Mouse (Mus musculus) limb, embryonic 13.5 days (tissue): ENCODE data around the gene Cyth1. TPM values are rescaled to one million over a fixed set of nuclear protein-coding genes. Genes with fewer than 3 reads are reported as not detected.

Experiments
- ATAC-seq: fragments of 200-750 bp; cut with Nextera tagmentation; 2 replicates; pipeline ENCODE4 v1.8.0; 2017; ENCODE audit warnings: low read depth, moderate number of reproducible peaks, moderate TSS enrichment; ENCODE audit not compliant: low FRiP score
- H3K27ac ChIP-seq: fragments of 300-500 bp; sonication (generic); 2 replicates; pipeline ENCODE4 v1.5.1; 2015; ENCODE audit warnings: inconsistent platforms, mild to moderate bottlenecking, moderate library complexity
- H3K27me3 ChIP-seq: fragments of 300-500 bp; sonication (generic); 2 replicates; pipeline ENCODE4 v1.6.1; 2015; ENCODE audit warnings: mild to moderate bottlenecking, inconsistent platforms
- H3K36me3 ChIP-seq: fragments of 300-500 bp; sonication (generic); 2 replicates; pipeline ENCODE4 v1.6.1; 2015; ENCODE audit warnings: inconsistent platforms, mild to moderate bottlenecking, moderate library complexity
- H3K4me1 ChIP-seq: fragments of 300-500 bp; sonication (generic); 2 replicates; pipeline ENCODE4 v1.6.1; 2015; ENCODE audit warnings: inconsistent platforms
- H3K4me2 ChIP-seq: fragments of 300-500 bp; sonication (generic); replicated peaks from 2 replicates; pipeline ENCODE4 v1.6.1; 2015; ENCODE audit warnings: inconsistent platforms, mild to moderate bottlenecking, moderate library complexity
- H3K4me3 ChIP-seq: fragments of 300-500 bp; sonication (generic); 2 replicates; pipeline ENCODE4 v1.5.1; 2015; ENCODE audit warnings: moderate library complexity, mild to moderate bottlenecking, inconsistent platforms
- H3K9ac ChIP-seq: fragments of 300-500 bp; sonication (generic); 2 replicates; pipeline ENCODE4 v1.6.1; 2015; ENCODE audit warnings: mild to moderate bottlenecking, inconsistent platforms
- H3K9me3 ChIP-seq: fragments of 300-500 bp; sonication (generic); 2 replicates; pipeline ENCODE4 v1.6.1; 2016; ENCODE audit warnings: inconsistent platforms
- WGBS: fragments of 180-500 bp; shearing (Covaris S2); methylation state at CpG from one replicate; pipeline ENCODE4 v1.1.7; 2015; 5-methylcytosine and 5-hydroxymethylcytosine counted together
- polyA plus RNA-seq: library from polyadenylated mRNA; unstranded; fragments of >200 nt; fragmentation: Nextera tagmentation; extraction: Ambion mirVana; gene quantifications from 2 replicates; pipeline ENCODE4 v1.2.1, GENCODE M21; 2015

Gene Cyth1
- polyA plus RNA-seq, 1 experiment from 2014 or later, result 15.9 TPM

DNA sequence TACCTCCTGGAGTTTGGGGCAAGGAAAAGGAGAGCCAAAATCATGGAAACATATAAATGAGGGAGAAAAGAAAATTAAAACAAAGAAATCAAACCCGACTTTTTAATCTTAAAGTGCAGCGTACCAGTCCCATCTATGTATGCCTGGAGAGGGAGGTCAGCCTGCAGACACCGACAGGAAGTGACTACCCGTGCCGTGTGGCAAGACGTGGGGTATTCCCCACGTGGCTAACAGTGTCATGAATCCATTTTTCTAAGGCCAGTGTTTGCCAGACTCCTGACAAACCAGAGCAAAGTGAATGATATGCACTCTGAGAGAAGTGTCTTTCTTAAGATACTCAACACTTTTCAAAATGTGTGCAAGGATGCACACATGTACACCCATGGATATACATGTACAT lies 68.2 kb downstream of the Cyth1 start:
- Histone ChIP-seq H3K27ac (no peak overlapping the region), H3K27me3 (no peaks in the 10 kb centered on the region), H3K36me3 (peaks cover 90% of the 10 kb centered on the region), H3K9me3 (no peaks in the 10 kb centered on the region), H3K4me2 (no peak overlapping the region), H3K4me3 (no peak overlapping the region), H3K9ac (no peak overlapping the region), H3K4me1 (no peaks in the 10 kb centered on the region)
- no peak for ATAC-seq
- WGBS, result 84% methylated on average over 7 of the region's 7 CpGs

GRCm38 (mm10) chr11:118178236-118178635 lies 70.2 kb downstream of the Cyth1 start:
- 85% methylated on average over 5 of the region's 5 CpGs for whole genome bisulfite sequencing
- no peak for ATAC-seq
- Histone ChIP-seq H3K4me3 (no peak overlapping the region), H3K36me3 (peaks cover 76% of the 10 kb centered on the region), H3K9me3 (no peaks in the 10 kb centered on the region), H3K4me1 (no peaks in the 10 kb centered on the region), H3K4me2 (no peak overlapping the region), H3K9ac (no peak overlapping the region), H3K27me3 (no peaks in the 10 kb centered on the region), H3K27ac (no peak overlapping the region)

DNA sequence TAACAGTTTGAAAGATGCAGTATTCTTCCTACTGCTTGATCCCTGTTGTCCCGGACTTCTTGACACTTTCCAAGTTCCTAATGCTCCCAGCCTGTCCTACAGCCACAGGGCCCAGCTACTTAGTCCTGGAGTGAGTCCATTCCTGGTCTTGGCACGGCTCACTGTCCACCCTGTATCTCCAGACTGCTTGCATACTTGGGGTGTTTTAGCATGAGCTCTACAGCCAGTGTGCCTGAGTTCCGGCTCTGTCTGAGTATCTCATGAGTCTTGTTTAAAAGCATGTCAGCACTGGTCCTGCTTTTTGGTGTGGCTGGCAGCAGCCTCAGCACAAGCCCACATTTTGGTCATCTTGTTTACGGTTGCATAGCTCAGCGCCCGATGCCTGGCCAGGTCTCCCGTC lies 73.6 kb downstream of the Cyth1 start:
- 87% methylated on average over 7 of the region's 7 CpGs for WGBS
- Histone ChIP-seq H3K9me3 (no peaks in the 10 kb centered on the region), H3K4me2 (no peak overlapping the region), H3K27ac (no peak overlapping the region), H3K9ac (no peak overlapping the region), H3K36me3 (peaks cover 54% of the 10 kb centered on the region), H3K4me3 (no peak overlapping the region), H3K27me3 (no peaks in the 10 kb centered on the region), H3K4me1 (no peaks in the 10 kb centered on the region)
- no peak for ATAC-seq

- Histone ChIP-seq H3K4me3 (no peak overlapping the region), H3K4me2 (no peak overlapping the region), H3K4me1 (no peaks in the 10 kb centered on the region), H3K9me3 (no peaks in the 10 kb centered on the region), H3K36me3 (peaks cover 52% of the 10 kb centered on the region), H3K27me3 (no peaks in the 10 kb centered on the region), H3K27ac (no peak overlapping the region), H3K9ac (no peak overlapping the region; the same call in 1 of the 2 replicates)
- ATAC-seq, result no peak
- 75% methylated on average over 5 of the region's 5 CpGs for WGBS
Measured at GRCm38 (mm10) chr11:118172768-118173167, 75.6 kb downstream of the Cyth1 start.

GRCm38 (mm10) chr11:118170333-118170732 lies 78.1 kb downstream of the Cyth1 start:
- no peak overlapping the region for H3K9ac ChIP-seq
- H3K36me3 ChIP-seq, result peaks cover 58% of the 10 kb centered on the region
- whole genome bisulfite sequencing, result 91% methylated on average over 5 of the region's 5 CpGs
- no peak overlapping the region for H3K4me3 ChIP-seq
- H3K9me3 ChIP-seq, result no peaks in the 10 kb centered on the region
- no peaks in the 10 kb centered on the region for H3K27me3 ChIP-seq
- H3K4me1 ChIP-seq, result peaks cover 7% of the 10 kb centered on the region
- no peak overlapping the region for H3K27ac ChIP-seq
- H3K4me2 ChIP-seq, result no peak overlapping the region
- ATAC-seq, result no peak

DNA sequence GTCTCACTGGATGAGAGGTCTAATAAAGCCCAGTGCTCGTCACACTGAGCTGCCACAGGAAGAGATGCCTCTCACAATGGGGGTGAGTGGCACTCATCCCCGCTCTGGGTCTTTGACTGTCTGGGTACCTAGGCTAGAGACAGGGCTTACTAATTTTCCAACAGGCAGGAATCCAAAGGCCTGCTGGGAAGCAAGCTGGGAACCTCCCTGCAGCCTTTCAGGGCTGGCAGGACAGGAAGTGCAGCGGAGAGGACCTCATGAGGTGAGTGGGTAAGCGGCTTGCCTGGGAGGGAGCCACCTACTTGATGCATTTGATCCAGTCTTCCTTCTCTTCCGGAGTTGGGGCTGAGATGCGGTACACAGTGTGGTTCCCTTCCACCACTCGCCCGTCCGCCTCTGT lies 79.7 kb downstream of the Cyth1 start:
- H3K9ac ChIP-seq, result no peak overlapping the region
- WGBS, result 63% methylated on average over 9 of the region's 9 CpGs
- H3K27ac ChIP-seq, result no peak overlapping the region
- H3K27me3 ChIP-seq, result no peaks in the 10 kb centered on the region
- H3K4me1 ChIP-seq, result peaks cover 12% of the 10 kb centered on the region
- H3K36me3 ChIP-seq, result peaks cover 68% of the 10 kb centered on the region
- no peak overlapping the region for H3K4me2 ChIP-seq
- no peak for ATAC-seq
- H3K9me3 ChIP-seq, result no peaks in the 10 kb centered on the region
- H3K4me3 ChIP-seq, result no peak overlapping the region

GRCm38 (mm10) chr11:118166626-118167025 lies 81.8 kb downstream of the Cyth1 start:
- Histone ChIP-seq H3K27me3 (no peaks in the 10 kb centered on the region), H3K27ac (no peak overlapping the region), H3K4me1 (peaks cover 14% of the 10 kb centered on the region), H3K9ac (no peak overlapping the region), H3K9me3 (no peaks in the 10 kb centered on the region), H3K36me3 (peaks cover 85% of the 10 kb centered on the region), H3K4me2 (no peak overlapping the region), H3K4me3 (no peak overlapping the region)
- WGBS, result 87% methylated on average over 5 of the region's 5 CpGs
- ATAC-seq, result no peak

DNA sequence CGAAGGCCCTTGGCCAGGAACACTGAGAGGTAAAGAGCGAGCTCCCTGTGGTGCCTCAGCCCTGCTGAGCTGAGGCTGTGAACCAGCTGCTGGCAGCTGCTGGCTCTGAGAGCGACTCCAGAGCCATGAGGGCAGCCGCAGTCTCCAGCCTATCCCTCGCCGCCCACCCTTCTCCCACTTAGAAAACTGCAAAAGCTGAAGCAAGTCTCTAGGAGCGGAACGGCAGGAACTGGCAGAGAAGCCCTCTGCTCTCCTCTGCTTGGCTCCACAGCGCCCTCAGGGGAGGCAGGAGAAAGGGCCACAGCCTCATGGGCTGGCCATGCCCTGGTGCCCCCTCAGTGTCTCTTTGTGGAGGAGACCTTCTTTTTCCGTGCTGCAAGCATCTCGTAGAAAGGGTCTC lies 82.7 kb downstream of the Cyth1 start:
- H3K4me1 ChIP-seq, result peaks cover 20% of the 10 kb centered on the region
- peak; percentile 34; the same call in 1 of the 2 replicates for ATAC-seq
- H3K27ac ChIP-seq, result peak overlapping the region; percentile 33; the same call in 1 of the 2 replicates
- 50% methylated on average over 11 of the region's 11 CpGs for WGBS
- H3K4me3 ChIP-seq, result no peak overlapping the region
- H3K27me3 ChIP-seq, result no peaks in the 10 kb centered on the region
- H3K4me2 ChIP-seq, result no peak overlapping the region
- no peaks in the 10 kb centered on the region for H3K9me3 ChIP-seq
- no peak overlapping the region; the same call in 1 of the 2 replicates for H3K9ac ChIP-seq
- peaks cover 86% of the 10 kb centered on the region for H3K36me3 ChIP-seq

DNA sequence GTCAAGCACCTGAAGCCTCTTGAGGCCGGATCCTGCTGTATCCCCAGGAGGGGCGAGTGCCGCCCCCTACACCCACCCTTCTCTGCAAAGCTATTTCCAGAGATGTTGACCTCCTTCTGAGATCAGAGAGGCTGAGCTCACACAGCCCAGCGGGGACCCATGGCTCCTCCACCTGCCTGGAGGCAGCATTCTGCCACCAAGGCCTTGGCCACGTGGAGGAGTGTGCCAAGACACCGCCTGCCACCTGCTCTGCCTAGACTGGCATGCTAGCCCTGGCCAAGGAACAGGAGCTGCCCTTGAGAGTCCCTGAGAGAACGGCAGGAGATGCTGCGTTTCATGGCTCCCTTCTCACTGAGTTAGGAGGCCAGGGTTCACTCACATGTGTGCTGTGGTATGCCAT lies 83.8 kb downstream of the Cyth1 start:
- Histone ChIP-seq H3K9me3 (no peaks in the 10 kb centered on the region), H3K4me1 (peaks cover 20% of the 10 kb centered on the region), H3K27me3 (no peaks in the 10 kb centered on the region), H3K4me3 (no peak overlapping the region), H3K4me2 (no peak overlapping the region), H3K36me3 (peaks cover 74% of the 10 kb centered on the region), H3K9ac (no peak overlapping the region), H3K27ac (no peak overlapping the region)
- 75% methylated on average over 8 of the region's 8 CpGs for WGBS
- ATAC-seq, result no peak

GRCm38 (mm10) chr11:118162245-118162644 lies 86.1 kb downstream of the Cyth1 start:
- H3K9ac ChIP-seq, result no peak overlapping the region
- no peak overlapping the region for H3K4me2 ChIP-seq
- ATAC-seq, result no peak
- no peaks in the 10 kb centered on the region for H3K9me3 ChIP-seq
- peaks cover 35% of the 10 kb centered on the region for H3K4me1 ChIP-seq
- H3K36me3 ChIP-seq, result peaks cover 53% of the 10 kb centered on the region
- no peaks in the 10 kb centered on the region for H3K27me3 ChIP-seq
- WGBS, result 52% methylated on average over 10 of the region's 10 CpGs
- H3K4me3 ChIP-seq, result no peak overlapping the region
- no peak overlapping the region for H3K27ac ChIP-seq

- no peak overlapping the region for H3K9ac ChIP-seq
- no peak overlapping the region for H3K4me2 ChIP-seq
- peaks cover 43% of the 10 kb centered on the region for H3K36me3 ChIP-seq
- ATAC-seq, result no peak
- peaks cover 45% of the 10 kb centered on the region for H3K4me1 ChIP-seq
- 73% methylated on average over 6 of the region's 6 CpGs for WGBS
- H3K9me3 ChIP-seq, result 0 out of 2 replicates have a peak, but pooled peaks cover under 1% of the 10 kb centered on the region
- H3K27ac ChIP-seq, result peak overlapping the region; percentile 22; the same call in 1 of the 2 replicates
- H3K4me3 ChIP-seq, result no peak overlapping the region
- no peaks in the 10 kb centered on the region for H3K27me3 ChIP-seq
Measured at GRCm38 (mm10) chr11:118161240-118161639, 87.2 kb downstream of the Cyth1 start.

DNA sequence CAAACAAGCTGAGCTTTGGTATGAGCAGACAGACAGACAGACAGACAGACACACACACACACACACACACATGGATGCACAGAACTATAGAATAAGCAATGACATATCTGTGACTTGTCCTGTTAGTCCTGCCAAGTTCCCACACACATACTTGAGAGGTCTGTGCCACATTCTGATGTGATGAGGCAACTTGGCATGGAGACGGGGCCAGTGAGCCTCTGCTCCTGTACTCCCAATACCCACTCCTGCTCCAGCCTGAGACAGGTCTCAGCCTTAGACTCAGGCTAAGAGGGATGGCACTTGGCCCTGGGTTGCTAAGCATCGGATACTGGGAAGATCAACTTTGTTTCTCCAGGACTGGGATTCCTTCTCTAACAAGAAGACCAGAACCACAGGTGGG lies 87.6 kb downstream of the Cyth1 start:
- Histone ChIP-seq H3K4me1 (peaks cover 42% of the 10 kb centered on the region), H3K36me3 (peaks cover 38% of the 10 kb centered on the region), H3K9ac (no peak overlapping the region), H3K4me3 (no peak overlapping the region), H3K27ac (no peak overlapping the region), H3K4me2 (no peak overlapping the region), H3K27me3 (no peaks in the 10 kb centered on the region), H3K9me3 (peaks cover 5% of the 10 kb centered on the region)
- WGBS, result 84% methylated on average over 2 of the region's 2 CpGs
- no peak for ATAC-seq

DNA sequence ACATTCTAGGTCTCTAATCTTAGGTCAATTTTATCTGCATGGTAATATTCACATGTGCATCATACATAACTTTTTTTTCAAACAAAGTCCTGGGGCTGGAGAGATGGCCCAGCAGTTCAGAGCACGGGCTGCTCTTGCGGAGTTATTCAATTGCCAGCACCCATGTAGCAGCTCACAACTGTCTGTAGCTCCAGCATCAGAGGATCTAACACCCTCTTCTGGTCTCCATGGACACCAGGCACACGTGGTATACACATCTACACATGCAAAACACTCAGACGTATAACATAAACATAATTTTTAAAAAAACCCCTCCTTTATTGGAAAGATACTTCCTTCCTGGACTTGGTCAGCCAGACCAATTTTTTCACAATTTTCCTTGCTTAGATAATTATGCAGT lies 89.6 kb downstream of the Cyth1 start:
- H3K9ac ChIP-seq, result no peak overlapping the region
- 79% methylated on average over 4 of the region's 4 CpGs for WGBS
- peaks cover 7% of the 10 kb centered on the region for H3K9me3 ChIP-seq
- peaks cover 32% of the 10 kb centered on the region for H3K4me1 ChIP-seq
- no peak for ATAC-seq
- no peak overlapping the region for H3K27ac ChIP-seq
- no peak overlapping the region for H3K4me3 ChIP-seq
- no peak overlapping the region for H3K4me2 ChIP-seq
- peaks cover 19% of the 10 kb centered on the region for H3K36me3 ChIP-seq
- no peaks in the 10 kb centered on the region for H3K27me3 ChIP-seq
